Mouse (Mus musculus) bone marrow macrophage, adult 2 months (primary cell): ENCODE measurements around the gene Dmac2.

Source experiments
- CTCF ChIP-seq: IDR thresholded peaks from 2 replicates; pipeline ENCODE4 v1.5.1; 2012; ENCODE audit warnings: low read depth, mild to moderate bottlenecking, low read length, moderate library complexity
- POLR2A ChIP-seq: IDR thresholded peaks from 2 replicates; pipeline ENCODE4 v1.6.1; 2012; ENCODE audit warnings: mild to moderate bottlenecking, low read depth, low read length, borderline replicate concordance

DNA sequence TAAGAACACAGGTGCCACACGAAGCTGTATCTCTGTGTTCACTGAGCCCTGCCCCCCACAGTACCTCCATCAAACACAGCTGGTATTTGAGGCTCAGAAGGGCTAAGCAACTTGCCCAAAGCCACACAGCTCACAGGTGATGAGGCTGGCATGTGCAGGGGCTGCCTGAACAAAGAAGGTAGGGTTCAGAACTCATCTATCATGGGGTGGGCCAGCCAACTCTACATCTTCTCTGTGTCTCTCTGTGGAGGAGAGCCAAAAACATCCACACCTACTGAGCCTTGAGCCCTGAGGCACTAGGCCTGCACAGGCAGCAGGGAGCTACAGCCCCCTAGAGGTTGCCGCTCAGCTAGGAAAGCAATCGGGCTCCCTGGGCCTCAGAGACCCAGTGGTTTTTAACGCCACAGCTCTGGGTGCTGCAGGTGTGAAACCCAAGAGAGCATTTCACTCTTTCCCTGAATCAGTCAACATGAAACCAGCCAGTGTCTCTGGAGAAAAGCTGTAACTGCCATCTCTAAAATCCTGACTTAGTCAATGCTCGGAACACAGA is 28.4 kb downstream of the Dmac2 start:
- TF ChIP-seq CTCF = no peak
- no peak for TF ChIP-seq POLR2A
